Mouse (Mus musculus) natural killer cell, adult 2 months (primary cell): ENCODE measurements around the gene Vash1.

Experiments
- DNase-seq, 2 experiments: peaks; one replicate each; pipeline ENCODE4 v3.0.0; 2022; ENCODE audit warnings: low spot score in 2 of 2

Gene Vash1

DNA sequence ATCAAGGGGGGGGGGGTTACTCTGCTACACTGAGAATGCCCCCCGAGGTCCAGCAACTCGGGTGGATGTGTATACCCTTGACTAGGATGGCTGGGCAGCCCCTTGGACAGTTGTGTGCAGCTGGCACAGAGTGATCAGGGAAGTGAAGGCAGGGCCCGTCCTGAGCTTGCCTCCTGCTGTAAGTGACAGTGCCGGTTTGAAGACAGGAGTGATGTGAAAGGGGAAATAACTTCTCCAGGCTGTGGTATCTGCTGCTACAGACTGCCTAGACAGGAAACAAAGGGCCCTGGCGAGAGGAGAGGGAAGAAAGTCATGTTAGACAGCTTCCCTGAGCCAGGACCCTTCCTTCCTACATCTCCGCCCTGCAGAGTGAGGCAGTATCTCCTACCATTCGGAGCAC, 5.2 kb downstream of the Vash1 start:
- no peak for DNase-seq

DNA sequence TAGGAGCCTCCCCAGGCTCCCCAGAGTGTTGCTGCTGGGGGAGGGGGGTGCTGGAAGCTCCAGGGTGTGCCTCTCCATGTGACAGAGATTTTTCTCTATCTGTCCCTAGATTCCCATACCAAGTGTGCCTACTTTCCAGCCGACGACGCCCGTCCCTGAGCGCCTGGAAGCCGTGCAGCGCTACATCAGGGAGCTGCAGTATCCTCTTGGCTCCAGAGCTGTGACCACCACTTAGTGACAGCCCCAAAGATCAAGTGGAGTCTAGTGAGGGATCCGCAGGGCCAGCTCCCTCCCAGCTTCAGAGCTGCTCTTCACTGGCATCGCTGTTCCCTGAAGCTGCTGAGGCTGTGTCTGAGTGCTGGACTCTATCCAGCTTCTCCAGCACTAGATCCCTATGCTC, 6.8 kb downstream of the Vash1 start:
- DNase-seq, result no peak

DNA sequence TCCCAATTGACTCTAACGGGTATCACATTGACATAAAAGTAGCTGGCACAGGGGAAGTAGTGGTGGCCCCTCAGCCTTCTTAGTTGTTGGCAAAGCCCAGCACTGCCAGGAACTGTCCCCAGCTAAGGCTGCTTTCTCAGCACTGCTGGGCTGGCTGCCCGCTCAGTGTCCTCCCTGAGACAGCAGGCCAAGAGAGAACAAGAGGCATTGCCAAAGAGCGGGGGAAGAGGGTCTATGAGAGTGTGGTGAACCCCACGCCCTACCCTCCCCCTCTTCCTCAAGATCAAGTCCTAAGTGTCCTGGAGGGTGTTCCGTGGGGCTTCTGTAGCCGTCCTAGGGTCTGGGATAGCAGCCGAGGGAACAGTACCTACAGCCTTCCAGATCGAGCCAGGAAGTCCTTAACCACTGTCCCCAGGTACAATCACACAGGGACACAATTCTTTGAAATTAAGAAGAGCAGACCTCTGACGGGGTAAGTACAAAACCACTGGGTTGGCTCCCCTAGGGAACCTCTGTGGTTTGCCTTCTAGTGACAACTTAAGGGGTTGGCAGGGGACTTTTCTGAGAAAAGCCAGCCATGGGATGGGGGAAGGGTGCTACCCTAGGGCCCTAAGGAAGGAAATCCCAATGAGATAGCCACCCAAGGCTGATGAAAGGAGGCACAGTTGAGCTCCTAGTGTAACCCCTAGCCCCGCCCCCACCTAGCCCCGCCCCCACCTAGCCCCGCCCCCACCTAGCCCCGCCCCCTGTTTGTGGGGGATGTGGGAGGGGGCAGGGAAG, 8.2 kb downstream of the Vash1 start:
- DNase-seq, result peak; percentile 24 to 37

DNA sequence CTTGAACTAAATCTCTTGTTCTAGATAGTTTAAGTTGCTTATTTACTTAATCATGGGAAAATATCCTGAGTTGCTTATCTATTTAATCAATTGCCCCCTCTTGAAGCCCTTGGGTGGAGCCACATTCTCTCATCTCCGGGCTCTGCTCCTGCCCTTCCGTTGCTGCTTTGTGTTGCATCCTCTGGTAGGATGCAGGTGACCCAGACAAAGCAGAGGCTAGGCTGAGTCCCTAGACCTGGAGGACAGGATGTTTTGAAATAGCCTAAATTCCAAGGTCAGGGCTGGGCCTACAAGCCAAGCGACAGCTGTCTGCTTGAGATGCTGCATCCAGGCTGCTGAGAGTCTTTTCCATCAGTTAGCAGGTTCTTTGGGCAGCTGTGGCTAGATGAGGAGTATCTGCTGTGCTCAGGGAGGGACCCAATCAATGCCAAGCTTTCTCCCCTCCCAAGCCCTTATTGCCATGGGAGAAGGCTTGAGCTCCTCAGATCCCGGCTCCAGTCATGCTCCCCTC, 9.0 kb downstream of the Vash1 start:
- no peak for DNase-seq

DNA sequence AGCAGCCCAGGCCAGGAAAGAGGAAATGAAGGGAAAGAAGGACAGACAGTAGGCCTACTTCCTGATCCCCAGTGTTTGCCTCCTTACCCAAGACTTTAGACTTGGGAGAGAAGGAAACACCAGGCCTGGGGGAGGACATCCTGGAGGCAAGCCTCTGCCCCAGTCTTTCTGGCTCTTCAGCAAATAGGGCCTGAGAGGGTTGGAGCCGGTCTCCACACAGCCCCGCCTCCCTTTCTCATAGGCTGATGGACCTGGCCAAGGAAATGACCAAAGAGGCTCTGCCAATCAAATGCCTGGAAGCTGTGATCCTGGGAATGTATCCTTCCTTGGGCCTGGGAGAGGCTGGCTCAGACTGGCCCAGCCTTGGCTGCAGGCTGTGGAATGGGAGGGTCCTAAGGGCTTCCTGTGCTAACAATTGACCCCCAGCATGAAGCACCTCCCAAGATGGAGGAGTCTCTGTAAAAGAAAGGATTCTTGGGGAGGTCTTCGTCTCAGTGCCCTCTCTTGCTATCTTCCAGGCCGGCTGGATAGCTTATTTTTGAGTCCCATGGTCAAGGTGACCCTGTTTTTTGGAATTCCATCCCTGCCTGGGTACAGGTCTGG, 9.6 kb downstream of the Vash1 start:
- no peak for DNase-seq

DNA sequence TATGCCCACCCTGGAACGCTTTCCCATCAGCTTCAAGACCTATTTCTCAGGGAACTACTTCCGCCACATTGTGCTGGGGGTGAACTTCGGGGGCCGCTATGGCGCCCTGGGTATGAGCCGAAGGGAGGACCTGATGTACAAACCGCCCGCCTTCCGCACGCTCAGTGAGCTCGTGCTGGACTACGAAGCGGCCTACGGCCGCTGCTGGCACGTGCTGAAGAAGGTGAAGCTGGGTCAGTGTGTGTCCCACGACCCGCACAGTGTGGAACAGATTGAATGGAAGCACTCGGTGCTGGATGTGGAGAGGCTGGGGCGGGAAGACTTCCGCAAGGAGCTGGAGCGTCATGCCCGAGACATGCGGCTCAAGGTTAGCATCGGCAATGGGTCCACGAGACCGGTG, 10.4 kb downstream of the Vash1 start:
- no peak for DNase-seq

DNA sequence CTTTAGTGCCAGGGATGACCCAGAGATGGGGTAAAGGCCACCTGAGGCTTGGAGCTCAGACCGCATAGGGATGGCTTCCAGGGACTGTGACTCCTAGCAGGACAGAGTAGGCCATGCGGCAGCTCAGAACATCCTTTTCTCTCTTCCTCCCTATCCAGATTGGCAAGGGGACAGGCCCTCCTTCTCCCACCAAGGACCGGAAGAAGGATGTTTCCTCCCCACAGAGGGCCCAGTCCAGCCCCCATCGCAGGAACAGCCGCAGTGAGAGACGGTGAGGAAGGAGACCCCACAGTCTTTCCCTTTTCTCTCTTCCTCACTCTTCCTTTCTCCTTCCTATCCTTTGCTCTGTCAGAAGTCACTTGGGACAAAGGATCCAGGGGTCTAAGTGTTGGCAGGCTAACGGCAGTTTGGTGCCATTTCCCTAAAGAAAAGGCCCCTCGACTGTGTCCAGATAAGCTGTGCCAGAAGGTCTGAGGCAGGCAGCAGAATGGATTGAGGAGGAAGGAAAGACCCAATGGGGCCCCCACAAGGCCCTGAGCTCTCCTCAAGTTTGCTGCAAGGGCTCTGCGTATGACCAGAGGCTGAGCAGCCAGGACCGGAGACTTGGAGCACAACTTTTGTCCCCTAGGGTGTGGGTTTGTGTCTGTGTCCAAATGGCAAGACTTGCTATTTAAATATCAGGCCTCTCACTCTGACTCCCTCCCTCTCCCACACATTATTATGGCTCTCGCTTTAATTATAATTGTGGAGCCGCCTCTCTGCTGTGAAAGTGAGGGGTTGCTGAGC, 12.4 kb downstream of the Vash1 start:
- no peak for DNase-seq

DNA sequence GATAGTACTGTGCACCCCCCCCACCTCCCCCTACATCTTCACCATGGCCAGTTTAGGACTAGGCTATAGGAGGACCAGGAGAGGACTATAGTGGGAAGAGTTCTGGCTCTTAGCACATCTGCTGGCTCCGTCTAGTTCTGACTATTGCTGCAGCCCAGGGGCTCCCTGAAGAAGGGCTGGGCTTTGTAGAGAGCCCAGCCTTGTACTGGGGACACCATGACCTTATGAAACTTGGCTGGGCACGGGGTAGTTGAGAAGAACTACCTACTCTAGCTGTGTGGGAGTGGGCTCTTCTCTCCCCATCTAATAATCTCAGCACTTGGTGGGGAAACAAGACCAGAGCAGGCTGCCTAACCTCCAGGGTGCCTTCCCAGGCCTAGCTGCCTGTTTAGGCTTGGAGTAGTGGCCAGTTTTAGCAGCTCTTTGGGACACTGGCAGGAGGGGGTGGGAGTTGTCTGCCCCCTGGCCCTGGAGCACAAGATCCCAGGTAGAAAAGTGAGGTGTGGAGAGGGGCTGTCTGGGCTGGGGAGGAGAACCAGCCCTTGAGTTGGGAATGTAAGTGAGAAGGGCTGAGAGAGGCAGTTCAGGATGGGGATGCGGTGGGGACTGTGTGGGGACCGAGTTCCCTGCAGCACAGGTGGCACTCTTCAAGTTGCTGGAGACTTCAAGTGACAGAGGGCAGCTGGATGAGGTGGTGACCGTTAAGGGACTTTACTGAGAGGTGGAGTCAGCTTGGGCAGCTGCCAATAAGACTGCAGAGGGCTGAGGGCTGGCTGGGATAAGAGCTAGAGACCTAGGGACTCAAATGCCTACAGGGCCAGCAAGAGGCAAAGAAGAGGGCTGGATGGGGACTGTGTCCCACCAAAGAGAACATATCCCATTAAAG, 14.2 kb downstream of the Vash1 start:
- DNase-seq, result no peak

DNA sequence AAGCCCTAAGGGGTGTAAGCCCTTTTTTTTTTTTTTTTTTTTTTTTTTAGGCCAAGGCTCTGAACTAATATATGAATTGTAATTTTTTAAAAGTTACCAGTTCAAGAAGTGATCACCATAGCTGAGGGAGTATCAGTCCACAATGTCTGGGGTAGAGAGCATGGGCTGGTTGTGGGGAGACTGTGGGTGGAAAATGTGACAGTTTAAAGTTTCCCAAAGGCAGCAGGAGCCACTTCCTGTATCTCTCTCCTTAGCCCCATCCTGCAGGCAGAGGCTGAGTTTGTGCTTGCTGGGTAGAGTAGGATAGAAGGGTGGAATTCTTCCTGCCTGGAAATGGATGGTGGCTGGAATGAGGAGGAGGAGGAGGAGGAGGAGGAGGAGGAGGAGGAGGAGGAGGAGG, 14.9 kb downstream of the Vash1 start:
- DNase-seq, result no peak

DNA sequence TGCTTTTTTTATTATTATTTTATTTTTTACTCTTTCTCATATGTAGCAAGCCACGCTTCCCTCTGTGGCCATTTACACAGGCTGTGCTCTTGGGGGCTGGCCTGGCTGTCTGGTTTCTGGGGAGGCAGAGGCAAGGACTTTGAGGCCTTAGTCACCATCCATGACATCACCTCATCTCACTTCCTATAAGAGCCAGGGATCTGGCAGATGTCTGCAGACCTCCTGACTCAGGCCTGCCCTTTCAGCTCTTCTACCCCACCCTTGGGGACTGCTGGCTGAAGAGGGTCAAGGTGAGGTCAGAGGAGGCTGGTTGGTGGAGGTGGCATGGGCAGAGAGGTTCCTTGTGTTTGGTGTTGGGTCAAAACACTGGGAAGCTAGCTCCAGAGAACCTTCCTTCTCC, 15.9 kb downstream of the Vash1 start:
- DNase-seq, result no peak

DNA sequence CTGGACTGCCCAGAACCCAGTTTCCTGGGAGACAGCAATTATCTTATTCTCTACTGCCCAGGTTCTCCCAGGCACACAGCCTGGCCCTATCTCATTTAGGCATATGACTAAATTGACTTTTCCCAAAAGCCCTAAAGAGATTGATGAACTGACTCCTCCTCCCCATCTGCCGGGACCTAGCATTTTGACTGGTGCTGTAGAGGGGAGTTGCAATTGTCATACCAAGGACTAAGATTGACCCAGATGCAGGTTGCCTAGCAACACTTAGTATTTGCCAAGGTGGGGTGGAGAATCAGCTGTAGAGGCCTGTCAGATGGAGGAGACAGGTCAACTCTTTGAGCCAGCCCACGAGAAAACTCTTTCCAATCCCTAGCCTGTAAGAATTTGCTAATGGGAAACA, 19.5 kb downstream of the Vash1 start:
- no peak for DNase-seq

DNA sequence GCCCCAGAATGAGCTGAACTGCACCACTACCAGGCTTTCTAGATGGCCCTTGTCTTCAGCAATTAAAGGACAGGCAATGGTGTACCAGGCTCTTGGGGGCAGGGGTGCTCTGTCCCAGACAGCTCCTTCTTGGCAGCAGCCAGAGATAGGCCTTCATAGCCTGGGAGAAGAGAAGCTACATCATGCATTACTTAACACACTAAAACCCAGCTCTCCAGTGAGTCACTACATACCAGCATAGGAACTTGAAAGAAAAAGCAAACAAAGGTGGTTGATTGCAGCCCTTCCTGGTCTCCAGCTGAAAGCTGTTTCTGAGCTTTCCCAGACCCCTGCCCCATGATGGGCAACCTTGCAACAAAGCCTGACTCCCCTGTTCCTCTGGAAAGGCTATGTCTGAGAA, 20.0 kb downstream of the Vash1 start:
- DNase-seq, result no peak

DNA sequence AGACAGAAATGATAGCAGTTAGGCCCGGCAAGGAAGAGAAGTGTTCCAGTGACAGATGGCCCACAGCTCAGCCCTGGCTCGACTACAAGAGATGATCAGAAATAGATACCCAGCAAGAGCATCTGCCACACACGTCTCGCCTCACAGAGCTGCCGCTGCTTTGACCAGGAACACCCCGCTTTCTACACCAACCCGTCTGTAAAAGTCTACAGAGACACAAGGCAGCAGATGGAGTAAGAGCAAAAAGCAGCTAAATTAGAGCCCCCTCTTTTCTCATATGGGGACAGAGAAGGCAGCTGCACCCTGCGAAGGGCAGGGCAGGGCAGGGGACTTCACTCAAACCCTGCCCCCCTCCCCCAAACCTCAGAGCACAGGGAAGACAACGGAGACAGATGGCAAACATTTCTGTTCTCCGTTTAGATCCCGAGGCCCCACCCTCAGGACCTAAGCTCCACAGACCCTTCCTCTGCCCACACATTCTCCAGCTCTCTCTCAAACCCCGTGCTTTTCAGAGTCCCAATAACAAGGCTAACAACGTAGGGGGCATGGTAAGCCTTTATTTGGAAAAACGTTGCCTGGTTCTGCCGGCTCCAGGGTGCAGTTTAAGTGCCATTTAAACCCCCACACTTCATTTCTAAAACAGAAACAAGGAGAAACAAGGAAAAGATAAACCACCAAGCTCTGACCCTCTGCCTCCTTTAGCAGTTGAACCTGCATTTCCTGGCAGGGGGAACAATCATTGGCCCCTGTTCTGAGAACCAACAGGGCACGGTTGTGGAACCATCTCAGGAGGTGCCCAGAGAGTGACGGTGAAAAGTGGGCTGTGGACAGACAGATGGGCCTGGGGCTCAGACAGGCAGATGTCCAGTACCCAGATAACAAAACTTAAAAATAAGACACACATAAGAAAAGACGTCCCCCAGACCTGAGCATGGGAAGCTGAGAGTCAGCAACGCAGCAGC, 21.7 kb downstream of the Vash1 start:
- no peak for DNase-seq

DNA sequence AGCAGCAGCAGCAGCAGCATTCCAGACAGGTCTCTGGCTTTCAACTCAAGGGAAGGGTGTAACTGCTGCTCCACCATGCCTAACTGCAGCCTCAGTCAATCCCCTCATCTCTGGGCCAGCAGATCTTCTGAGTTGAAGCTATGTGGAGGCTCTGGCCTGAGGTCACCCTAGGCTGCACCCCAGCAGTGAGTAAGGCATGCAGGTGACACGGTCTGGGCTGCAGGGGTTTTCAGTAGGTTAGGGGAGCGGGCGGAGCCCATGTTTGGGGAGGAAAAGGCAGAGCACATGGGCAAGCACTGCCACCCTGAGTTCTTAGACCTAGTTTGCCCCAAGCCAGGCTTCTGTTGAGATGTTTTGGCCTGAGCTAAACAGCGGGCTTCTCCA, 22.4 kb downstream of the Vash1 start:
- no peak for DNase-seq

DNA sequence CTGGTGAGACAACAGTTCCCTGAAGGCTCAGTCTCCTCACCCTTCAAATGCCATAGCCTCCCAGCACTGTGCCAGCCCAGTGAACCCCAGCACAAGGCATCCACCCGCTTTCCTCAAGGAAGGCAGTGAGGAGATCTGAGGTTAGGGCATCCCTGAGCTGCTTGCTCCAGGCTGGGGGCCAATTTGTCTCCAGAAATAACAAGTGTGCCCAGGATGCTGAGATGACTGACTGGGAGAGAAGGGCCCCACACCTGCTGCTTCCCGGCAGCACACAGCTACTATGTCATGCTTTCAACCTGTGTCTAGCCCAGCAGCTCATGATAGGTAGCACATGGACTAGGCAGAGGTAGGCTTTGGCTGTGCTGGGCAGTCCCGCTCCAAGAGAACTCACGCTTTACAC, 23.0 kb downstream of the Vash1 start:
- no peak for DNase-seq

DNA sequence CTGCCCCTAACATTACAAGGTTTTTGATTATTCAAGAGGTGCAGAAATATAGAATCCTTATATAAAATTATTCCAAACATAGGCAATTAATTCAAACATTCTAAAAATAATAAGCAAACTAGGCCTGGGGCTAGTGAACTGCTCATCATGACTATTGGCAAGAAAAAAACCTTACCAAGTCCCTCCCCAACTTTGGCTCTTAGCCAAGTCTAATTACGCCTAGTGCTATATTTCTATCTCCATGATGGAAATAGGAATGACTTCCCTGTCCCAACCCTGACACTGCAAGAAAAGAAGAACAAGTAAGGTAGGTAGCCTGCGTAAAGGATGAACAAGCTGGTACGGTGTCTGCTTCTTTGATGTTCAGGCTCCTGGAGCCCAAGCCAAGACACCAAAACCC, 24.2 kb downstream of the Vash1 start:
- no peak for DNase-seq

DNA sequence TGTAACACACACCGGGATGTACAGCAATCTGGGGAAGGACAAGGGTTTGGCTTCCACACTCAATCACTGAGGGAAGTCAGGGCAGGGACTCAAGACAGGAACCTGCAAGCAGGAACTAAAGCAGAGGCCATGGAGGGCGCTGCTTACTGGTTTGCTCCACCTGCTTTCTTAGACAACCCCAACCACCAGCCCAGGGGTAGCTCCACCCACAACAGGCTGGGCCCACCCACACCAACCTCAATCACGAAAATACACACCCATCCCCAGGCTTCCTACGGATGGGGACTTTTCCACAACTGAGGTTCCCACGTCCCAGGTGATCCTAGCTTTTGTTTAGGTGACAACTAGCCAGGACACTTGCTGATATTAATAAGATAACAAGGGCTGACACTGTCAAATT, 27.3 kb downstream of the Vash1 start:
- DNase-seq, result no peak

DNA sequence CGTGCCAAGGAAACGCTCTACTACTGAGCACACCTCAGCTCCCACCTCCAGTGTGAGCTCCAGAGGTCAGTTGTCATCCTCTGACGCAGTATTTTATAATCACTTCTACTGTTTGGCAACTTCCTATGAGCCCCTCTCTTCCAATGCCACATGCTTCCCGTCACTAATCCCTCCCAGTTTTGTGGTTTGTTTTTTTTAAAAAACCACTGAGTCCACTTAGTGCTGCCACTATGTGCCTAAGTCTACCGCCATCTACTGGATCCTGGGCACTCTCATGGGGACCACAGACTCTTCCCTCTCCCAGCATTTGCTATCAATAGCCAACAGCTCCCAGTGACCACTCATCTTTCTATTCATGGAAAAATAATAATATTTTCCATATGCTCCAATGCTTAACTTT, 35.5 kb downstream of the Vash1 start:
- DNase-seq, result no peak

DNA sequence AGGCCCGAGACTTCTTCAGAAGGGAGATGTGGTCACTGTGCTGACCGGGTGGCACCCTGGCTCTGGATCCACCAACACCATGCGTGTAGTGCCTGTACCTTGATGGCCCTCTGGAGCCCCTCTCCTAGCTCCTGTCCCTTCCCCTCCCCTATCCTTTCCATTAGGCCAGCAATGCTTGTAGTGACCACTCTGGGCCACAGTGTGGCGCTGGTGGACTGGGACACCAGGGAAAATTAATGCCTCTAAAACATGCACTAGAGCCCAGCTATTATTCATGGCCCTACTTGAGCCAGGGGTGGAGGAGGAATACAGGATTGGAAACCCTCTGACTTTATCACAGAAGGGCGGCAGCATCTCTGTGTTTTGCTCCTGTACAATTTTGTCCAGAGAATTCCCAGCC, 36.9 kb downstream of the Vash1 start:
- peak; percentile 20 to 52 for DNase-seq

DNA sequence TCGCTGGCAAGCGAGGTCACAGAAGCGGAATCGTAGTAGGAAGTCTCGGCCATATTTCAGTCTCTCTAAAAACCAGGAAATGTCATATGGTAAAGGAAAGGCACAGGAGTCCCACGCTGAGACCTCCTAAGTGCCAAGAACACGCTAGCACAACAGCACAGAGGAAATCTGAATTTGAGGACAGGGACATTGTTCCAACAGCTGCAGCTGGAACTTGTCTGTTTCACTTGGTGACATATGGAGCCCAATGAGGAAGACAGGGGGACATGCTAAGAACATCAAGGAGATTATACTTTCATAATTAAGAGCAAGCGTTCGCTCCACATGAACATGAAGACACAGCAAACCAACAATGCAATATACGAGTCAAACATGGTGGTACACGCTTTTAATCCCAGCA, 38.5 kb downstream of the Vash1 start:
- no peak for DNase-seq
